Mouse (Mus musculus): ENCODE results near the gene Slc12a5. TPM values are rescaled to one million over a fixed set of nuclear protein-coding genes. Genes with fewer than 3 reads are reported as not detected.

Slc12a5 gene
- polyA plus RNA-seq, 1 experiment from 2014 or later = 3.9 TPM

- TF ChIP-seq CTCF (IDR thresholded peaks at IDR 0.05) = no peak
- ATAC-seq = no peak
- POLR2A ChIA-PET = interaction anchor here (0.6 kb wide), 1 partner anchor 112 kb away, joined by 3 read pairs; no protein-coding TSS in a partner anchor
- no peak for DNase-seq (ENCODE audit: low read depth, low spot score)
- CTCF ChIA-PET = interaction anchor here (0.7 to 1.5 kb wide), 11 partner anchors 8 to 216 kb away, joined by 3 to 8 read pairs (median 4); no protein-coding TSS in a partner anchor
- peaks cover 4% of the 10 kb centered on the region for H3K27me3 ChIP-seq
- in situ Hi-C loops (cut with MboI; ENCODE audit: low pct_unique_long_range_greater_than_20kb) = no loop called here
These were observed 1.0 kb downstream of the Slc12a5 start for GRCm38 (mm10) chr2:164961506-164962182.

- no peak for TF ChIP-seq CTCF (IDR thresholded peaks at IDR 0.05)
- POLR2A ChIA-PET = interaction anchor here (0.6 kb wide), 2 partner anchors 104 to 112 kb away, joined by 3 read pairs; no protein-coding TSS in a partner anchor
- no peak for ATAC-seq
- in situ Hi-C loops (cut with MboI; ENCODE audit: low pct_unique_long_range_greater_than_20kb) = no loop called here
- CTCF ChIA-PET = interaction anchor here (1.2 to 1.5 kb wide), 8 partner anchors 8 to 216 kb away, joined by 3 to 8 read pairs (median 4); no protein-coding TSS in a partner anchor
- DNase-seq (ENCODE audit: low read depth, low spot score) = no peak
- H3K27me3 ChIP-seq = peaks cover 4% of the 10 kb centered on the region
These were observed 1.6 kb downstream of the Slc12a5 start for GRCm38 (mm10) chr2:164962183-164962580.

- ChIA-PET CTCF (no interaction called here), POLR2A (interaction anchor here (0.5 kb wide), 1 partner anchor 34 kb away, joined by 3 read pairs; no protein-coding TSS in a partner anchor)
- no peak for ATAC-seq
- in situ Hi-C loops (cut with MboI; ENCODE audit: low pct_unique_long_range_greater_than_20kb) = no loop called here
- DNase-seq (ENCODE audit: low read depth, low spot score) = no peak
- no peak for TF ChIP-seq CTCF (IDR thresholded peaks at IDR 0.05)
- peaks cover 19% of the 10 kb centered on the region for H3K27me3 ChIP-seq
These were observed 3.8 kb downstream of the Slc12a5 start for GRCm38 (mm10) chr2:164964242-164964894.

- DNase-seq (ENCODE audit: low read depth, low spot score) (no peak), ATAC-seq (no peak)
- no peak for TF ChIP-seq CTCF (IDR thresholded peaks at IDR 0.05)
- CTCF ChIA-PET = no interaction called here
- peaks cover 25% of the 10 kb centered on the region for H3K27me3 ChIP-seq
- POLR2A ChIA-PET = no interaction called here
- in situ Hi-C loops (cut with MboI; ENCODE audit: low pct_unique_long_range_greater_than_20kb) = no loop called here
These were observed 4.4 kb downstream of the Slc12a5 start for GRCm38 (mm10) chr2:164964981-164965380.

- no peak for DNase-seq (ENCODE audit: low read depth, low spot score)
- in situ Hi-C loops (cut with MboI; ENCODE audit: low pct_unique_long_range_greater_than_20kb) = no loop called here
- TF ChIP-seq CTCF (IDR thresholded peaks at IDR 0.05) = no peak
- ChIA-PET POLR2A (interaction anchor here (0.6 kb wide), 1 partner anchor 483 kb away, joined by 7 read pairs; no protein-coding TSS in a partner anchor), CTCF (no interaction called here)
- peaks cover 37% of the 10 kb centered on the region for H3K27me3 ChIP-seq
- no peak for ATAC-seq
These were observed 5.8 kb downstream of the Slc12a5 start for GRCm38 (mm10) chr2:164966381-164966780.

GRCm38 (mm10) chr2:164967193-164967592 is 6.6 kb downstream of the Slc12a5 start:
- in situ Hi-C loops (cut with MboI; ENCODE audit: low pct_unique_long_range_greater_than_20kb) = no loop called here
- peaks cover 40% of the 10 kb centered on the region for H3K27me3 ChIP-seq
- POLR2A ChIA-PET = interaction anchor here (0.6 kb wide), 1 partner anchor 482 kb away, joined by 7 read pairs; no protein-coding TSS in a partner anchor
- CTCF ChIA-PET = no interaction called here
- ATAC-seq (no peak), DNase-seq (ENCODE audit: low read depth, low spot score) (no peak)
- no peak for TF ChIP-seq CTCF (IDR thresholded peaks at IDR 0.05)

- no peak for DNase-seq (ENCODE audit: low read depth, low spot score)
- no peak for TF ChIP-seq CTCF (IDR thresholded peaks at IDR 0.05)
- in situ Hi-C loops (cut with MboI; ENCODE audit: low pct_unique_long_range_greater_than_20kb) = no loop called here
- ChIA-PET POLR2A (interaction anchor here (0.6 kb wide), 1 partner anchor 66 kb away, joined by 5 read pairs; no protein-coding TSS in a partner anchor), CTCF (no interaction called here)
- ATAC-seq = no peak
- peaks cover 40% of the 10 kb centered on the region for H3K27me3 ChIP-seq
These were observed 7.3 kb downstream of the Slc12a5 start for GRCm38 (mm10) chr2:164967761-164968440.

GRCm38 (mm10) chr2:164968451-164968851 is 7.8 kb downstream of the Slc12a5 start:
- ATAC-seq (peak; percentile 14), DNase-seq (ENCODE audit: low read depth, low spot score) (no peak)
- H3K27me3 ChIP-seq = peaks cover 40% of the 10 kb centered on the region
- POLR2A ChIA-PET = interaction anchor here (0.6 kb wide), 1 partner anchor 65 kb away, joined by 5 read pairs; no protein-coding TSS in a partner anchor
- CTCF ChIA-PET = no interaction called here
- no peak for TF ChIP-seq CTCF (IDR thresholded peaks at IDR 0.05)
- in situ Hi-C loops (cut with MboI; ENCODE audit: low pct_unique_long_range_greater_than_20kb) = no loop called here

GRCm38 (mm10) chr2:164969348-164969781 is 8.8 kb downstream of the Slc12a5 start:
- ATAC-seq = no peak
- no peak for TF ChIP-seq CTCF (IDR thresholded peaks at IDR 0.05)
- in situ Hi-C loops (cut with MboI; ENCODE audit: low pct_unique_long_range_greater_than_20kb) = no loop called here
- CTCF ChIA-PET = interaction anchor here (1.4 kb wide), 1 partner anchor 8 kb away, joined by 4 read pairs; no protein-coding TSS in a partner anchor
- POLR2A ChIA-PET = no interaction called here
- H3K27me3 ChIP-seq = peaks cover 40% of the 10 kb centered on the region
- no peak for DNase-seq (ENCODE audit: low read depth, low spot score)

GRCm38 (mm10) chr2:164970631-164971196 is 10.1 kb downstream of the Slc12a5 start:
- in situ Hi-C loops (cut with MboI; ENCODE audit: low pct_unique_long_range_greater_than_20kb) = no loop called here
- H3K27me3 ChIP-seq = peaks cover 43% of the 10 kb centered on the region
- no peak for TF ChIP-seq CTCF (IDR thresholded peaks at IDR 0.05)
- POLR2A ChIA-PET = no interaction called here
- ATAC-seq (no peak), DNase-seq (ENCODE audit: low read depth, low spot score) (no peak)
- CTCF ChIA-PET = no interaction called here

Data from Patski (cell line).